Mouse (Mus musculus): Measurements from ENCODE around the gene Krtap19-9b.

The Krtap19-9b gene

DNA sequence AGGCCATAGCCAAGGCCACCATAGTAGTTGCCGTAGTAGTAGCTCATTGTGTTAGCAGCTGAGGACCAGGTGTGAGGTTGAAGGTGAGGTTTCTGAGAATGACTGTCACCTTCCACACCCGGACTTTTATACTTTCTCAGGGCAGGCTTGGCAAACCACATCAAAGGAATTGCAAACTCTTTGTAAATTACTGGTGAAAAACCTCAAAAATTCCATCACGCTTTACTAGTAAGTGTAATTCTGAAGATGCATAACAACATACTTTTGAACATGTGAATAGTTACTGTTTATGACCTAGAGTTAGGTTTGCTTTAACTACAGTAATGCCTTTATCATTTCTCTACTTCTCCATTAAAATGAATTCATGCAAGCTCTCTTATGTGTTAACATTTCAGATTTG is at the start of gene Krtap19-9b:
Gene Krtap19-9b (minus strand): TSS at position 101 of the 400 bp plus-strand sequence.
- no peak for DNase-seq (ENCODE audit: low spot score in 2 of 2)

DNA sequence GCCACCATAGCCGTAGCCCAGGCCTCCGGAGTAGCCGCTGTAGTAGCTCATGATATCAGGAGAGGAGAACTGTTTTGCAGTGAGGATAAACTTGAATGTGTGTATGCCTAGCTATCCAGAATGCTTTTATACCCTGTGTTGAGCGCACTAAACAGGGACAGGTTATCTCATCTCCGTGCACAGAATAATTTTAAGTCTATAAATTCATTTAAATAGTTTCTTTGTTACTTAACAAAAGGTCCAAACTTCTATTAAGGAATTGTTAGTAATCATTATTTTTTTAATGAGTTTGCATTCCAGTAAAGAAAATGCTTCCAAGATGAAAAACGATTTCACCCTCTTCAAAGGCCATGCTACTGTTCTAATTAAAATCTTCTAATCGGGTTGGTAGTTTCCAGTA is 30.7 kb upstream of the Krtap19-9b start, which contains the start of gene Krtap16-3:
Gene Krtap16-3 (minus strand): TSS at position 101 of the 400 bp plus-strand sequence.
- DNase-seq (ENCODE audit: low spot score in 2 of 2): no peak

DNA sequence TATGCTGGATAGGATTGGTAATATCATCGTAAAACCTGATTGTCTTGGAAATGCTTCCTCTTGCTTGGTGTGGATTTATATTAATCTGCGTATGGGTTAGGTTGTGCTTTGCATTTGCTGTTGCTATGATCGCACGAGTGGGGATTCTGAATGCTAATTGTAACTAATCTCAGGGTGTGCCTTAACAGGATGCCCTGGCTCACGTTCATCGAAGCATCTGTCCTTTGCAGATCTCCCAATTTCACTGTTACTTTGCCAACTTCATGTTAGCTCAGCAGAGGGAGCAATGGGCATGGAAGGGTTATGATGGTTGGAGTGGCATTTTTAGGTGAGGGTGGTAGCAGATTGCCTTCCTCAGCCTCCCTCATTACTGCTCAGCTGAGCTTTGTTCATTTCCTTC is 9.0 kb upstream of the Krtap19-9b start:
- no peak for DNase-seq (ENCODE audit: low spot score in 2 of 2)

DNA sequence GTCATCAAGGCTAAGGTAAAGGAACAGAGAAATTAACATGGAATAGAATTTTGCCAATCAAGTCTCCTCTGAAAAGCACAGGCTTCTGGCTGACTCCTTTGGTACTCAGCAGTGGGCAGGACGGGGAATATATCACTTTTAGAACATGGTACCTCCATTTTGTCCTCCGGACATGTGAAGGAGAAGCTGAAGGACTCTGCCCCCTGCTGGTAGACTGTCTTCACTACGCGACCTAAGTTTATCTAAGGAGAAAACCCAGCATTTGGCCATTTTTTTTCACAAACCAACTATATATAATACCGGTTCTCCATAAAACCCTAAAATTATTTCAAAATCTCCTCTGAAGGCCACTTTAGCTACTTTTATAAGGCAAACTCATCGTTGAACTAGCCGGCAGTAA is 6.2 kb upstream of the Krtap19-9b start:
- DNase-seq (ENCODE audit: low spot score in 2 of 2): no peak

DNA sequence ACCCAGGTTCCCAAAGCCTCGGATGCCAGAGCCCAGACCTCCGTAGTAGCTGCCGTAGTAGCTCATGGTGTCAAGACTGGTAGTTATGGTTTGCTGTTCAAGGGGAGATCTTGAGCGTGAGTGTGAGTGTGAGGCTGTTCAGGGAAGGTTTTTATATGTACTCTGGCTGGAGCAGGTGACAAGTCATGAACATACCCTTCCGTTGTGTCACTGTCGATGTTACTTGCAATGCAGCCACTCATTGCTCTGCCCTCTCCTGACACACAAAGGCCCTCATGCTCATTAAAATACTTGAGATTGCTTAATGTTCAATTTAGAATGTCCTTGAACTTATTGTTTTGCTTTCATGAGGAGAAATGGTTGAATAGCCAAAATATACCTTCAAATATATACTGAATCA is 35.7 kb downstream of the Krtap19-9b start, which contains the start of gene Krtap19-5:
Gene Krtap19-5 (minus strand): TSS at position 101 of the 400 bp plus-strand sequence.
- no peak for DNase-seq (ENCODE audit: low spot score in 2 of 2)

DNA sequence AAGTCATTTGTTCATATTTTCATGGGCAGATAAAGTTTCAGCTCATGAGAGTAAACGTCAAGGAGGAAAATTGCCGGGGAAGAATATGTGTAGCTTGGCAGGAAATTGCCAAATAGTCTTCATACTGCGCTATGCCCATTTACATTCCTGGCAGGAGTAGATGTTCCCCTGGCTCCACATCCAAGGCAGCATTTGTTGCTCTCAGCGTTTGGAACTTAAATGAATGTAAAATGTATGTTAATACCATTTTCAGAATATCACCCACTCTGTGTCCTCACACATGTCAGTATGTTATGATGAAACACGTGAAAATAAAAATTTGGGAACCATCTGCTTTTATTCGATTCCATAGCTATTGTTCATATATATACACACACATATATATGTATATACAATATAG is 45.2 kb downstream of the Krtap19-9b start:
- DNase-seq (ENCODE audit: low spot score in 2 of 2): no peak

DNA sequence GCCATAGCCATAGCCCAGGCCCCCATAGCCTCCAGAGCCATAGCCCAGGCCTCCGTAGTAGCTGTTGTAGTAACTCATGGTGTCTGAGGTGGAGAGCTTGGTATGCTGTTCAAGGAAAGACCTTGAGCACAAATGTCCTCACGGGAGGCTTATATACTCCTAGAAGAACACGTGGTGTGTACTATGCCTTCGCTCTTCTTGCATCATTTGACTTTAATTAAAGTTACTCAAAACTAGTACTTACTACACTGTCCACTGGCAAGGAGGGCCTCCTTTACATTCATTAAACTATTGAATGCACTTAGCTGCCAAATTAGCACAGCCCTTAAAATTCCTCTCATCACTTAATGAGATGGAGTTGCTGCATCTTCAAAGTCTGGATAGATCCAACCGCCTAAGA is 47.1 kb downstream of the Krtap19-9b start, which contains the start of gene Krtap19-4:
Gene Krtap19-4 (minus strand): TSS at position 101 of the 400 bp plus-strand sequence.
- DNase-seq (ENCODE audit: low spot score in 2 of 2): no peak
